In the genomic region with DNA sequence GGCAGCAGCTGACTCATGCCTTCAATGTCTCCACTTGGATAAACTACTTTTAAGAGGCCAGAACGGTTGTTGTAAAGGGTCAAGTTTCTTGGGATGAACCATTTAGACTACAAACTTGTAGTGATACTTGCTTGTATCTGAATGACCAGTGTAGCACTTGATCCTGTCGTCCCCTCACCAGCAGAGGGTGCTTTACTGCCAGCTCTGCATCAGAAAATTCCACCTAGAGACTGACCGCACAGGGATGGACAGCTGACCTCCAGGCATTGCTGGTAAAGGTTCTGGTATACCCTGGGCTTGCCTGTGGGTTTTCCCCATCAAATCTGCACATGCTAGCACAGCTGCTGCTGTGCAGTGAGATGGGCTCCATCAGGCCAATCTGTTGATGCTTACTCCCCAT, we compare ENCODE assay signal across 8 mouse cellular contexts. TPM values are rescaled to one million over a fixed set of nuclear protein-coding genes. Genes with fewer than 3 reads are reported as not detected.
DNase-seq lines count a peak whose midpoint lies in the region; ATAC-seq and TF ChIP-seq lines count a peak whose summit lies in the region.

No protein-coding gene starts in this region.

- POLR2A ChIA-PET in Patski (lab: Charles Lee), result interaction anchor here (1.3 to 1.4 kb wide), 2 partner anchors 9 to 10 kb away, joined by 3 to 6 read pairs; no protein-coding TSS in a partner anchor

- TF ChIP-seq CTCF in Patski (IDR thresholded peaks at IDR 0.05), result peak; percentile 59

- no peak for ATAC-seq in Patski

- intact Hi-C loops in heart, postnatal 10 days (cut with DNase I), result loop anchor here (5.0 kb wide), 1 partner anchor 41 kb away; no protein-coding TSS in a partner anchor
- intact Hi-C loops in heart, postnatal 36 days (cut with DNase I), result no loop called here

- CTCF ChIA-PET in Patski (lab: Charles Lee), result interaction anchor here (0.6 to 3.2 kb wide), 6 partner anchors 8 to 58 kb away, joined by 3 to 24 read pairs (median 4); a partner anchor contains a TSS

- DNase-seq in heart, postnatal 10 days, result peak; percentile 29 to 42
- DNase-seq in heart, postnatal 36 days, result no peak
- peak; percentile 70 for DNase-seq in 3T3-L1 (ENCODE audit: low read depth, low spot score)
- no peak for DNase-seq in Patski (ENCODE audit: low read depth, low spot score)
- DNase-seq in kidney, adult 9 months, result peak; percentile 72
- peak; percentile 63 for DNase-seq in retina, postnatal 1 day
- DNase-seq in urinary bladder, postnatal 25 days (ENCODE audit: low spot score), result no peak
- no peak for DNase-seq in natural killer cell, adult 2 months (ENCODE audit: low spot score in 2 of 2)

- in situ Hi-C loops in Patski (cut with MboI; ENCODE audit: low pct_unique_long_range_greater_than_20kb), result no loop called here

- H3K27me3 ChIP-seq in Patski, result no peaks in the 10 kb centered on the region

RNA-seq across cellular contexts. Expression of a gene that starts 1.3 kb away (rescaled TPM):
- 1 to 10 TPM; 4.9 to 7.3 TPM for total RNA-seq in heart, postnatal 10 days (2021)
- total RNA-seq in heart, postnatal 36 days (2021), result 1 to 10 TPM; 5.1 to 6.1 TPM
- polyA plus RNA-seq in Patski (2021), result 22.1 TPM

RNA-seq across cellular contexts. Expression of a gene that starts 11.3 kb away (rescaled TPM):
- 10 to 100 TPM; 19.7 to 24.2 TPM for total RNA-seq in heart, postnatal 10 days (2021)
- 10 to 100 TPM; 16.1 to 18.4 TPM for total RNA-seq in heart, postnatal 36 days (2021)
- 31.1 TPM for polyA plus RNA-seq in Patski (2021)

RNA-seq across cellular contexts. Expression of a gene that starts 14.0 kb away (rescaled TPM):
- total RNA-seq in heart, postnatal 10 days (2021), result 10 to 100 TPM; 87.3 to 88.0 TPM
- total RNA-seq in heart, postnatal 36 days (2021), result 10 to 100 TPM; 91.0 to 99.1 TPM
- 47.6 TPM for polyA plus RNA-seq in Patski (2021)

RNA-seq across cellular contexts. Expression of a gene that starts 14.9 kb away (rescaled TPM):
- total RNA-seq in heart, postnatal 10 days (2021), result 10 to 100 TPM; 19.5 to 20.5 TPM
- 10 to 100 TPM; 33.9 to 35.4 TPM for total RNA-seq in heart, postnatal 36 days (2021)
- polyA plus RNA-seq in Patski (2021), result 16.6 TPM

RNA-seq across cellular contexts. Expression of a gene that starts 25.9 kb away (rescaled TPM):
- 10 to 100 TPM; 11.1 to 12.3 TPM for total RNA-seq in heart, postnatal 10 days (2021)
- 1 to 10 TPM; 4.6 to 7.1 TPM for total RNA-seq in heart, postnatal 36 days (2021)
- 36.4 TPM for polyA plus RNA-seq in Patski (2021)

Comparison
In these comparisons a context has a peak if more than half of its experiments do, and no peak if none do; other contexts are left out.
1. DNase-seq: peak in heart, postnatal 10 days (2 of 2), 3T3-L1 (single experiment), kidney, adult 9 months (single experiment) and retina, postnatal 1 day (single experiment); none in heart, postnatal 36 days (0 of 2), Patski (single experiment), urinary bladder, postnatal 25 days (single experiment) and natural killer cell, adult 2 months (0 of 2).